Mouse (Mus musculus): Measurements from ENCODE around the gene Hadha. TPM values are rescaled to one million over a fixed set of nuclear protein-coding genes. Genes with fewer than 3 reads are reported as not detected.
A peak's percentile ranks its signal among the peaks of the same experiment; 100 is the strongest.

The Hadha gene
- total RNA-seq (2015) (49.5 and 54.4 TPM in 2 replicates), total RNA-seq (2017) (133 and 148 TPM in 2 replicates)

- peak; percentile 91 for ATAC-seq (replicated peaks; ENCODE audit: poor library complexity)
Observed at GRCm38 (mm10) chr5:30154474-30155394, at the start of gene Hadha, which contains the start of gene Hadhb. Hadha (minus strand) TSS chr5:30155162. Hadhb (plus strand) TSS chr5:30155248.

- no peak for ATAC-seq (replicated peaks; ENCODE audit: poor library complexity)
Observed at GRCm38 (mm10) chr5:30204441-30204840, 49.5 kb upstream of the Hadha start.

- ATAC-seq (replicated peaks; ENCODE audit: poor library complexity), result no peak
Observed at GRCm38 (mm10) chr5:30203216-30203885, 48.4 kb upstream of the Hadha start.

- ATAC-seq (replicated peaks; ENCODE audit: poor library complexity), result peak; percentile 29; the same call in 1 of the 2 replicates
Observed at GRCm38 (mm10) chr5:30202221-30202620, 47.3 kb upstream of the Hadha start.

- ATAC-seq (replicated peaks; ENCODE audit: poor library complexity), result peak; percentile 75
Observed at GRCm38 (mm10) chr5:30201521-30201920, 46.6 kb upstream of the Hadha start.

- peak; percentile 79 for ATAC-seq (replicated peaks; ENCODE audit: poor library complexity)
Observed at GRCm38 (mm10) chr5:30198257-30198656, 43.3 kb upstream of the Hadha start.

GRCm38 (mm10) chr5:30195340-30195739 lies 40.4 kb upstream of the Hadha start:
- no peak for ATAC-seq (replicated peaks; ENCODE audit: poor library complexity)

- 0 out of 2 replicates have a peak, but pooled peaks have one; percentile 34 for ATAC-seq (replicated peaks; ENCODE audit: poor library complexity)
Observed at GRCm38 (mm10) chr5:30192452-30192851, 37.5 kb upstream of the Hadha start.

- no peak for ATAC-seq (replicated peaks; ENCODE audit: poor library complexity)
Observed at GRCm38 (mm10) chr5:30187687-30188485, 32.9 kb upstream of the Hadha start.

- ATAC-seq (replicated peaks; ENCODE audit: poor library complexity), result no peak
Observed at GRCm38 (mm10) chr5:30175811-30176210, 20.8 kb upstream of the Hadha start.

- no peak for ATAC-seq (replicated peaks; ENCODE audit: poor library complexity)
Observed at GRCm38 (mm10) chr5:30172931-30173692, 18.1 kb upstream of the Hadha start.

GRCm38 (mm10) chr5:30172115-30172514 lies 17.2 kb upstream of the Hadha start:
- no peak for ATAC-seq (replicated peaks; ENCODE audit: poor library complexity)

GRCm38 (mm10) chr5:30170303-30170940 lies 15.5 kb upstream of the Hadha start:
- no peak for ATAC-seq (replicated peaks; ENCODE audit: poor library complexity)

- ATAC-seq (replicated peaks; ENCODE audit: poor library complexity), result peak; percentile 63
Observed at GRCm38 (mm10) chr5:30165234-30165946, 10.4 kb upstream of the Hadha start.

- ATAC-seq (replicated peaks; ENCODE audit: poor library complexity), result no peak
Observed at GRCm38 (mm10) chr5:30162339-30162738, 7.4 kb upstream of the Hadha start.

GRCm38 (mm10) chr5:30161836-30162235 lies 6.9 kb upstream of the Hadha start:
- ATAC-seq (replicated peaks; ENCODE audit: poor library complexity), result no peak

- ATAC-seq (replicated peaks; ENCODE audit: poor library complexity), result no peak
Observed at GRCm38 (mm10) chr5:30159601-30160000, 4.6 kb upstream of the Hadha start.

- peak; percentile 3; the same call in 1 of the 2 replicates for ATAC-seq (replicated peaks; ENCODE audit: poor library complexity)
Observed at GRCm38 (mm10) chr5:30155821-30156629, 1.1 kb upstream of the Hadha start.
